Mouse (Mus musculus): ENCODE data around the gene Mrgprb5. TPM values are rescaled to one million over a fixed set of nuclear protein-coding genes. Genes with fewer than 3 reads are reported as not detected.

Gene Mrgprb5
- total and polyA plus RNA-seq, 2 experiments, result not detected

GRCm38 (mm10) chr7:48123806-48124205 lies 45.0 kb downstream of the Mrgprb5 start:
- no peak overlapping the region for H3K4me3 ChIP-seq (ENCODE audit: insufficient read depth, low read depth, low read length)
- TF ChIP-seq POLR2A (IDR thresholded peaks at IDR 0.05; ENCODE audit: extremely low read depth, insufficient read depth, low read length), result no peak
- TF ChIP-seq CTCF (IDR thresholded peaks at IDR 0.05; ENCODE audit: low read depth, low read length), result no peak
- no peak for DNase-seq (ENCODE audit: extremely low read depth, low read depth, low spot score)
- WGBS, result 72% methylated on average over 5 of the region's 5 CpGs
- no peaks in the 10 kb centered on the region for H3K79me2 ChIP-seq (ENCODE audit: control insufficient read depth, insufficient read depth, low read length)
- H3K9ac ChIP-seq (ENCODE audit: low read depth, low read length), result no peak overlapping the region
- H3K27me3 ChIP-seq (ENCODE audit: control insufficient read depth, insufficient read depth, low read length), result no peaks in the 10 kb centered on the region
- H3K27ac ChIP-seq (replicated peaks; ENCODE audit: insufficient read depth, low read depth, low read length), result no peak overlapping the region
- no peaks in the 10 kb centered on the region for H3K4me1 ChIP-seq (ENCODE audit: control insufficient read depth, insufficient read depth, low read length)
- H3K36me3 ChIP-seq (ENCODE audit: control insufficient read depth, insufficient read depth, low read length), result no peaks in the 10 kb centered on the region

Other genes starting within 250 kb of the Mrgprb5 start
- gene Mrgpra4, start 186.9 kb downstream of the Mrgprb5 start, total RNA-seq (2014; rRNA removed), result not detected in 2 replicates
- gene Mrgpra4, start 186.9 kb downstream of the Mrgprb5 start, polyA plus RNA-seq (2012; rRNA removed), result not detected in 2 replicates
- gene Mrgprx1, start 141.4 kb downstream of the Mrgprb5 start, total RNA-seq (2014; rRNA removed), result not detected in 2 replicates
- not detected in 2 replicates for gene Mrgprx1, start 141.4 kb downstream of the Mrgprb5 start, polyA plus RNA-seq (2012; rRNA removed)
- gene Mrgprb4, start 30.3 kb upstream of the Mrgprb5 start, total RNA-seq (2014; rRNA removed), result not detected in 2 replicates
- not detected in 2 replicates for gene Mrgprb4, start 30.3 kb upstream of the Mrgprb5 start, polyA plus RNA-seq (2012; rRNA removed)
- gene Mrgprb8, start 219.5 kb upstream of the Mrgprb5 start, total RNA-seq (2014; rRNA removed), result not detected in 2 replicates
- gene Mrgprb8, start 219.5 kb upstream of the Mrgprb5 start, polyA plus RNA-seq (2012; rRNA removed), result not detected in 2 replicates